Mouse (Mus musculus): ENCODE measurements at regions not wholly inside any gene's neighbourhood (a gene's known extent, or its start where the extent isn't known, plus 50 kb on each side); places are given as distances from the start of the nearest gene placed in this dataset.

GRCm38 (mm10) chr9:5424236-5424635 is 79.0 kb downstream of the Casp12 start:
- TF ChIP-seq POLR2A (IDR thresholded peaks at IDR 0.05; ENCODE audit: control insufficient read depth in 1 of 2, insufficient read depth in 1 of 2, low read depth in 1 of 2, low read length in 2 of 2, poor library complexity in 1 of 2), result no peak
- no peak for TF ChIP-seq BHLHE40 (IDR thresholded peaks at IDR 0.05; ENCODE audit: borderline replicate concordance, low read depth, low read length)
- no peak for TF ChIP-seq MAZ (IDR thresholded peaks at IDR 0.05; ENCODE audit: low read depth, low read length)
- TF ChIP-seq CTCF (IDR thresholded peaks at IDR 0.05 in 2 of 3, conservative IDR thresholded peaks at IDR 0.05 in 1 of 3; ENCODE audit: control insufficient read depth in 1 of 3, insufficient read depth in 1 of 3, low read depth in 2 of 3, low read length in 3 of 3, poor library complexity in 1 of 3, severe bottlenecking in 1 of 3), result no peak
